Mouse (Mus musculus): ENCODE results near the gene Cep83. TPM values are rescaled to one million over a fixed set of nuclear protein-coding genes. Genes with fewer than 3 reads are reported as not detected.

The Cep83 gene
- polyA plus RNA-seq, 1 experiment, result not detected

GRCm38 (mm10) chr10:94794666-94795244, 106.3 kb downstream of the Cep83 start:
- Histone ChIP-seq H3K4me3 (ENCODE audit: insufficient read depth, low read depth, low read length) (no peak overlapping the region), H3K27ac (ENCODE audit: insufficient read depth, low read depth, low read length) (no peak overlapping the region), H3K4me1 (ENCODE audit: control insufficient read depth, insufficient read depth, low read length) (peaks cover 5% of the 10 kb centered on the region)
- TF ChIP-seq CTCF (IDR thresholded peaks at IDR 0.05; ENCODE audit: insufficient read depth, low read depth, low read length), result no peak
- WGBS, result 67% methylated on average over 5 of the region's 5 CpGs

- peaks cover 5% of the 10 kb centered on the region for H3K4me1 ChIP-seq (ENCODE audit: control insufficient read depth, insufficient read depth, low read length)
- H3K4me3 ChIP-seq (ENCODE audit: insufficient read depth, low read depth, low read length), result no peak overlapping the region
- no peak overlapping the region for H3K27ac ChIP-seq (ENCODE audit: insufficient read depth, low read depth, low read length)
- WGBS, result 91% methylated on average over 5 of the region's 5 CpGs
- TF ChIP-seq POLR2A (IDR thresholded peaks at IDR 0.05; ENCODE audit: insufficient read depth, low read depth, low read length), result no peak
These were observed 109.7 kb downstream of the Cep83 start for GRCm38 (mm10) chr10:94798128-94798527.

- Histone ChIP-seq H3K27ac (ENCODE audit: insufficient read depth, low read depth, low read length) (no peak overlapping the region), H3K4me3 (ENCODE audit: insufficient read depth, low read depth, low read length) (no peak overlapping the region), H3K4me1 (ENCODE audit: control insufficient read depth, insufficient read depth, low read length) (peaks cover 9% of the 10 kb centered on the region)
- WGBS, result 70% methylated on average over 2 of the region's 2 CpGs
- TF ChIP-seq CTCF (IDR thresholded peaks at IDR 0.05; ENCODE audit: insufficient read depth, low read depth, low read length) (no peak), POLR2A (IDR thresholded peaks at IDR 0.05; ENCODE audit: insufficient read depth, low read depth, low read length) (no peak)
These were observed 111.2 kb downstream of the Cep83 start for GRCm38 (mm10) chr10:94799485-94800239.

GRCm38 (mm10) chr10:94800677-94801354, 112.4 kb downstream of the Cep83 start:
- no peak overlapping the region for H3K27ac ChIP-seq (ENCODE audit: insufficient read depth, low read depth, low read length)
- TF ChIP-seq POLR2A (IDR thresholded peaks at IDR 0.05; ENCODE audit: insufficient read depth, low read depth, low read length), result no peak
- TF ChIP-seq CTCF (IDR thresholded peaks at IDR 0.05; ENCODE audit: insufficient read depth, low read depth, low read length), result no peak
- WGBS, result 85% methylated on average over 7 of the region's 7 CpGs
- no peak overlapping the region for H3K4me3 ChIP-seq (ENCODE audit: insufficient read depth, low read depth, low read length)
- H3K4me1 ChIP-seq (ENCODE audit: control insufficient read depth, insufficient read depth, low read length), result peaks cover 10% of the 10 kb centered on the region

- no peak for TF ChIP-seq POLR2A (IDR thresholded peaks at IDR 0.05; ENCODE audit: insufficient read depth, low read depth, low read length)
- TF ChIP-seq CTCF (IDR thresholded peaks at IDR 0.05; ENCODE audit: insufficient read depth, low read depth, low read length), result no peak
- WGBS, result 42% methylated on average over 10 of the region's 10 CpGs
- peaks cover 24% of the 10 kb centered on the region for H3K4me1 ChIP-seq (ENCODE audit: control insufficient read depth, insufficient read depth, low read length)
- H3K27ac ChIP-seq (ENCODE audit: insufficient read depth, low read depth, low read length), result no peak overlapping the region
- no peak overlapping the region for H3K4me3 ChIP-seq (ENCODE audit: insufficient read depth, low read depth, low read length)
These were observed 115.8 kb downstream of the Cep83 start for GRCm38 (mm10) chr10:94804029-94804908.

GRCm38 (mm10) chr10:94804909-94805220, 116.4 kb downstream of the Cep83 start:
- Histone ChIP-seq H3K4me1 (ENCODE audit: control insufficient read depth, insufficient read depth, low read length) (peaks cover 20% of the 10 kb centered on the region), H3K4me3 (ENCODE audit: insufficient read depth, low read depth, low read length) (no peak overlapping the region), H3K27ac (ENCODE audit: insufficient read depth, low read depth, low read length) (no peak overlapping the region)
- 31% methylated on average over 1 of the region's 1 CpGs for WGBS
- TF ChIP-seq POLR2A (IDR thresholded peaks at IDR 0.05; ENCODE audit: insufficient read depth, low read depth, low read length) (no peak), CTCF (IDR thresholded peaks at IDR 0.05; ENCODE audit: insufficient read depth, low read depth, low read length) (no peak)

- peaks cover 26% of the 10 kb centered on the region for H3K4me1 ChIP-seq (ENCODE audit: control insufficient read depth, insufficient read depth, low read length)
- no peak overlapping the region for H3K27ac ChIP-seq (ENCODE audit: insufficient read depth, low read depth, low read length)
- no peak for TF ChIP-seq CTCF (IDR thresholded peaks at IDR 0.05; ENCODE audit: insufficient read depth, low read depth, low read length)
- TF ChIP-seq POLR2A (IDR thresholded peaks at IDR 0.05; ENCODE audit: insufficient read depth, low read depth, low read length), result no peak
- WGBS, result 23% methylated on average over 7 of the region's 7 CpGs
- no peak overlapping the region for H3K4me3 ChIP-seq (ENCODE audit: insufficient read depth, low read depth, low read length)
These were observed 118.9 kb downstream of the Cep83 start for GRCm38 (mm10) chr10:94807323-94807722.

GRCm38 (mm10) chr10:94808275-94808674, 119.8 kb downstream of the Cep83 start:
- 77% methylated on average over 6 of the region's 6 CpGs for WGBS
- no peak overlapping the region for H3K27ac ChIP-seq (ENCODE audit: insufficient read depth, low read depth, low read length)
- H3K4me3 ChIP-seq (ENCODE audit: insufficient read depth, low read depth, low read length), result no peak overlapping the region
- TF ChIP-seq POLR2A (IDR thresholded peaks at IDR 0.05; ENCODE audit: insufficient read depth, low read depth, low read length), result no peak
- no peak for TF ChIP-seq CTCF (IDR thresholded peaks at IDR 0.05; ENCODE audit: insufficient read depth, low read depth, low read length)
- H3K4me1 ChIP-seq (ENCODE audit: control insufficient read depth, insufficient read depth, low read length), result peaks cover 30% of the 10 kb centered on the region

Measured in olfactory bulb, adult 2 months (tissue).